Mouse (Mus musculus) megakaryocyte, embryonic 14.5 days (primary cell): ENCODE data around the gene Pds5b. TPM values are rescaled to one million over a fixed set of nuclear protein-coding genes. Genes with fewer than 3 reads are reported as not detected.
"Not testable (repeated sequence)": the region's sequence is repeated elsewhere in the genome, so short reads cannot be mapped to it uniquely, and the experiment has no call there.

ENCODE experiments used
- H3K27me3 ChIP-seq: replicated peaks from 2 replicates; pipeline ENCODE3; 2012; ENCODE audit warnings: inconsistent platforms
- H3K36me3 ChIP-seq: replicated peaks from 2 replicates; pipeline ENCODE3; 2012; ENCODE audit warnings: low read length, inconsistent platforms, mixed read lengths
- H3K4me1 ChIP-seq: 2 replicates; pipeline ENCODE4 v1.6.1; 2012; ENCODE audit warnings: inconsistent platforms
- H3K4me3 ChIP-seq: replicated peaks from 2 replicates; pipeline ENCODE3; 2012; ENCODE audit warnings: moderate library complexity, mild to moderate bottlenecking, inconsistent platforms
- H3K9me3 ChIP-seq: 2 replicates; pipeline ENCODE4 v1.6.1; 2012; ENCODE audit warnings: inconsistent platforms
- FLI1 ChIP-seq: IDR thresholded peaks from 2 replicates; pipeline ENCODE4 v1.6.1; 2012; ENCODE audit warnings: low read length, inconsistent platforms, mixed read lengths
- GATA1 ChIP-seq: IDR thresholded peaks from 3 replicates; pipeline ENCODE4 v1.6.1; 2012; ENCODE audit warnings: mixed read lengths, low read length, inconsistent platforms, borderline replicate concordance
- polyA plus RNA-seq: library from polyadenylated mRNA; stranded (reverse); fragments of >175 nt; gene quantifications from 2 replicates; pipeline ENCODE4 v1.2.3, GENCODE M21; 2012; ENCODE audit warnings: low replicate concordance; ENCODE audit not compliant: insufficient read depth

Pds5b gene
- polyA plus RNA-seq, 1 experiment: 0.70 TPM

DNA sequence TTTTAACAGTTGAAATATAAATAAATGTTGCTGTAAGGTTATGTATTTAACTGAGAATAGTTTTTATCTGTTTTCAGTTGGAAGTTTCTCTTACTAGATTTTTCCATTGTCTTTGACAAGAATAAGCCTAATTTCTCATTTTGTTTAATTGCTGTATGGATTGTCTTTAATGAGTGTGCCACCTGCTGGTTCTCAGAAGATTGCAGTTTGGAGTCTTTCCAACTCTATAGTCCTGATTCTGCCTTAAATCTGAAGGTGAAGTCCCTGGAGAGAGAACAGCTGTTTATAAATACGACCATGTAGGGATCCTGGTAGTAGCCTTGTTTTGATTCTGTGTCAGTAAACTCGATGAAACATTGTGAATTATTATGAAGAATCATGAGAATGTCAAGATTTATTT lies 29.2 kb downstream of the Pds5b start:
- Histone ChIP-seq H3K27me3 (no peaks in the 10 kb centered on the region), H3K4me1 (peaks cover 23% of the 10 kb centered on the region), H3K9me3 (no peaks in the 10 kb centered on the region), H3K36me3 (peaks cover 3% of the 10 kb centered on the region), H3K4me3 (no peak overlapping the region)
- no peak for TF ChIP-seq GATA1
- no peak for TF ChIP-seq FLI1

DNA sequence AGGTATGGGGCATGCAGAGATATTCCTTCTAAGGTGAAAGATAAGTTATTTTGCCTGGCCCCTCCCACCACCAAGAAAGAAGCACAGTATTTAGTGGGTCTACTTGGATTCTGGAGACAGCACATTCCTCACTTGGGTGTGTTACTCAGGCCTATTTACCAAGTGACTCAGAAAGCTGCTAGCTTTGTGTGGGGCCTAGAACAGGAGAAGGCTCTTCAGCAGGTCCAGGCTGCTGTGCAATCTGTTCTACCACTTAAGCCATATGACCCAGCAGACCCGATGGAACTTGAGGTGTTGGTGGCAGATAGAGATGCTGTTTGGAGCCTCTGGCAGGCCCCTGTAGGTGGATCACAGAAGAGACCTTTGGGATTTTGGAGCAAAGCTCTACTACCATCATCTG lies 33.1 kb downstream of the Pds5b start:
- H3K4me3 ChIP-seq, H3K27me3 ChIP-seq, H3K36me3 ChIP-seq, H3K9me3 ChIP-seq: not testable (repeated sequence)
- peaks cover 42% of the 10 kb centered on the region for H3K4me1 ChIP-seq

DNA sequence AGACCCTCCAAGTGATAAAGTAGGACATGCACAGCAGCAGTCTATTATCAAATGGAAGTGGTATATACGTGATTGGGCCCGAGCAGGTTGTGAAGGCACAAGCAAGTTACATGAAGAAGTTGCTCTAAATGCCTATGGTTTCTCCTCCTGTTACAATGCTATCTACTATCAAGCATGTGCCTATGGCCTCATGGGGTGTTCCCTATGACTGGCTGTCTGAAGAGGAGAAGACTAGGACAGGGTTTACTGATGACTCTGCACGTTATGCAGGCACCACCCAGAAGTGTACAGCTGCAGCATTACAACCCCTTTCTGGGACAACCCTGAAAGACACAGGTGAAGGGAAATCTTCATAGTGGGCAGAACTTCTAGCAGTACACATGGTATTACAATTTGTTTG lies 33.6 kb downstream of the Pds5b start:
- not testable (repeated sequence) for H3K4me3 ChIP-seq

DNA sequence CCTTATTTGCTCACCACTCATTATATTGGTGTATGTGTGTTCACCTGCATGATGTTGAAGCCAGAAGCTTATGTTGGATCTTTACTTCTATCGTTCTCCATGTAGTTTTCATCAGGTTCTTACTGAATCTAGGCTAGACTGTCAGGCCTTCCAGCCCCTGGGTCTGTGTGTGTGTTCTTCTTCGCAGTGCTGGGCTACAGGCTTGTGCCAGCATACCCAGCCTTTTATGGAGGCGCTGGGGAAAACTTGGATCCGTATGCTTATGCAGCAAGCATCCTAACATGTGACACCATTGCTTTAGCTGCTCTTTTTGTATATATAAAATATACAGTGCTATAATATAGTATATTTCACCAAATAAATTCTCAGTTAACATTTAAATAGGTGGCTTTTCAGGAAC lies 38.0 kb downstream of the Pds5b start:
- Histone ChIP-seq H3K4me3 (no peak overlapping the region), H3K27me3 (no peaks in the 10 kb centered on the region), H3K36me3 (peaks cover 5% of the 10 kb centered on the region), H3K4me1 (peaks cover 45% of the 10 kb centered on the region), H3K9me3 (no peaks in the 10 kb centered on the region)
- TF ChIP-seq FLI1 (no peak), GATA1 (no peak)

More for the DNA sequence above, 33.6 kb downstream of the Pds5b start:
- not testable (repeated sequence) for H3K9me3 ChIP-seq, H3K36me3 ChIP-seq, H3K27me3 ChIP-seq
- peaks cover 42% of the 10 kb centered on the region for H3K4me1 ChIP-seq

DNA sequence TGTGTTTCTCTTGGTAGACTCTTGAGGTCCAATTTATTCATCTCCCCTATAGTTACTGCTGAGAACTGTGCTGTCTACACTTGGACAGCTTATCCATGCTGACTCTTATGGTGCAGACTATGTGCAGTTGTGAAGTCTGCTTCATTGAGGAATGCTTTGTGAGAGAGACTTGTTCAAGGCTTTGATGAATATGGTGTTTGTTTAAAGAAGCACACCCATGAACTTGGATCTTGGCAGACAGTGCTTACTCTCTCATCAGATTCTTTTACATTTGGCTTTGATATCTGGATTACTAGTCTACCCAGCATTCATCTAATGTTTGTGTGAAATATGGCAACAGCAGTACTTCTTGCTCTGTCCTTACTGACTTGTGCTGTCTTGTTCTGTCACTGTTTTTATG lies 39.9 kb downstream of the Pds5b start:
- Histone ChIP-seq H3K9me3 (no peaks in the 10 kb centered on the region), H3K4me3 (no peak overlapping the region), H3K36me3 (peaks cover 6% of the 10 kb centered on the region), H3K4me1 (peaks cover 35% of the 10 kb centered on the region), H3K27me3 (no peaks in the 10 kb centered on the region)
- no peak for TF ChIP-seq FLI1
- TF ChIP-seq GATA1: no peak

DNA sequence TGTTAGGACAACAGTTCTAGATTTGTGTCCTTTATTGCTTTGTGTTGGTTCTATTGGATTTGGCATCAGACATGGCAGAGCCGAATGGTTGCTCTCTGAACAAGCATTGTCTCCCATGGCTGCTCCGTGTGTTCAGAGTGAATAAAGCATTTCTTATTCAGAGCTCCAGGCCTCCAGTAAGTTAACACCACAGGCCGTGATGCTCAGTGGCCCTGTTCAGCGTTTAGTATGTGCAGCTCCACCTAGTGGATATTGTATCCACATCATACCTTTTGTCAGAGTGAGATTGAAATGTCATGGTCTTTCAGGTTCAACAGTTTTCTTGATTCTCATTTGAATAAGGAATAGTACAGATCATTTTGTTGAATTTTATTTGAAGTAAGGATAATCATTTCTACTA lies 44.2 kb downstream of the Pds5b start:
- Histone ChIP-seq H3K27me3 (no peaks in the 10 kb centered on the region), H3K4me3 (no peak overlapping the region), H3K9me3 (no peaks in the 10 kb centered on the region), H3K36me3 (peaks cover 26% of the 10 kb centered on the region), H3K4me1 (peaks cover 23% of the 10 kb centered on the region; the same call in 1 of the 2 replicates)
- no peak for TF ChIP-seq FLI1
- no peak for TF ChIP-seq GATA1

DNA sequence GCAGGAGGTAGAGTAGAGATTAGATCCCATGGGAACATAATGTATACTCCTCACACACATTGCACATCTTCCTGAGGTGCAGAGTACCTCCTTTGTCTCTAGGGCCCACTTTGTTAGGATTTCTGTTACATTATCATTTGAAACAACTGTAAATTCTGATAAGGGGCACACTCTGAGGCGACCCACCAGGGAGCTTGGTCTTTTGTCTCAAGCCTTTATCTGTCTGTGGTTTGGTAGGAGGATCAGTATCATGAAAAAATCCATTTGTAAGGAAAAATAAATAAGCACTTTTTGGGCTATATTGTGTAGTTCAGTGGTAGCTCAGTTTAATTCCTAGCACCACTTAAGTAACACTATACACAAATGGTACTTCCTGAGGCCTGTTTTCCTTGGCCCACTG lies 51.1 kb downstream of the Pds5b start:
- Histone ChIP-seq H3K4me1 (no peaks in the 10 kb centered on the region; the same call in 1 of the 2 replicates), H3K36me3 (peaks cover 66% of the 10 kb centered on the region), H3K9me3 (no peaks in the 10 kb centered on the region), H3K27me3 (no peaks in the 10 kb centered on the region), H3K4me3 (no peak overlapping the region)
- TF ChIP-seq GATA1 (no peak), FLI1 (no peak)

DNA sequence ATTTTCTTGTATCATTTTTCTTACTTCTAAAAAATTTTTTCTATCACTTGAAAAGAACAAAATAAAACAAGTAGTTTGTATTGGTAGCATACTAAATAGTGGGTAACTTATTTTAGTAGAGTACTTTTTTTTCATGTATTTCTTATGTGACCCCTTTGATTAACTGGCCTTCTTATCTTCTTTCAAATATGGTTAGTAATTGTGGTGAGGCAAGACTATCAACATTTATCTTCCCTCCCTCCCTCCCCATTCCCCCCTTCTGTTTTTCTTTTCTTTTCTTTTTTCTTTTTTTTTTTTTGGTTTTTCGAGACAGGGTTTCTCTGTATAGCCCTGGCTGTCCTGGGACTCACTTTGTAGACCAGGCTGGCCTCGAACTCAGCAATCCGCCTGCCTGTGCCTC lies 63.5 kb downstream of the Pds5b start:
- peaks cover 55% of the 10 kb centered on the region for H3K36me3 ChIP-seq
- H3K4me3 ChIP-seq, H3K4me1 ChIP-seq, H3K9me3 ChIP-seq, H3K27me3 ChIP-seq: not testable (repeated sequence)

DNA sequence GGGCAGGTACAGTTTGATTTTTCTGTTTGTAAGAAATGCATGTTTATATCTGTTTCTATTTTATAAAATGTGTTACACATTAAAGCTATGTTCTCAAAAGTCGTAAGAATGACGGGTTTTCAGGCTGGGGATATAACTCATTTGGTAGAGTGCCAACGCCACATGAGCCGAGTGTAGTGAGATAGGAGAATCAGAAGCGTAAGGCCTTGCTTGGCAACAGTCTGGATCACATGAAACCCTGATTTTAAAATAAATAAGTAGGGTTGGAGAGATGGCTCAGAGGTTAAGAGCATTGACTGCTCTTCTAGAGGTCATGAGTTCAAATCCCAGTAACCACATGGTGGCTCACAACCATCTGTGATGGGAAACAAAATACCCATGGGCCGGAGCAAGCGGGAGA lies 65.8 kb downstream of the Pds5b start:
- Histone ChIP-seq H3K36me3 (peaks cover 55% of the 10 kb centered on the region), H3K27me3 (no peaks in the 10 kb centered on the region), H3K9me3 (no peaks in the 10 kb centered on the region), H3K4me3 (no peak overlapping the region), H3K4me1 (no peaks in the 10 kb centered on the region)
- TF ChIP-seq GATA1: no peak
- TF ChIP-seq FLI1: no peak

DNA sequence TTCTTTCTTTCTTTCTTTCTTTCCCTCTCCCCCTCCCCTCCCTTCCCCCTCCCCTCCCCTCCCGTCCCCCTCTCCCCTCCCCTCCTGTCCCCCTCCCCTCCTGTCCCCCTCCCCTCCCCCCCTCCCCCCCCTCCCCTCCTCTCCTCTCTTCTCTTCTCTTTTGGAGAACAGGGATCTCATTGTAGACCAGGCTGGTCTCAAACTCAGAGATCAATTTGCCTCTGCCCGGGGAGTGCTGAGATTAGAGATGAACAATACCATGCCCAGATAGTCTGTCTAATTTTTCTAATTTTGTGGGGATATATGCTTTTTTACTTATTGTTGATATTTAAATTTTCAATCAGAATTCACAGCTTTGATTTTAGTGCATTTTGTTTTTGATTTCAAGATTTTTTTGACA lies 67.1 kb downstream of the Pds5b start:
- no peaks in the 10 kb centered on the region for H3K27me3 ChIP-seq

DNA sequence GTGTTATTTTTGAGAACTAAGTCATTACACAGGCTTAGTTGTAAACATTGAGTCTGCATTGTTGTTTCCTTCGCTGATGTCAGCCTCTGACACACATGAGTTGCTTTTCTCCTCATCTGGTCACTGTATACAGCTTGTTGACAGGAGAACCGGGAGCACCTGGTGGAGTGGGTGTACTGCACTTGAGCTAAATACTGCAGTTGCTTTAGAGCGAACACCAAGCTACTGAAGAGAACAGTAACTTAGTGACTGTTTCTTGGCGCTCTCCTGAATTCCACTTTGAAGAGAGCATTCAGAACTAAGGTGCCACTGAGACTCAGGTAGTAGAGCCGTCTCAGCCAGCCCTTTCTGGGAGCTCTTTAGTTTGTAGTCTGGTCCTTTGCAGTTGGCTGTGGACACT lies 83.1 kb downstream of the Pds5b start:
- TF ChIP-seq GATA1 (no peak), FLI1 (no peak)
- Histone ChIP-seq H3K4me1 (peaks cover 10% of the 10 kb centered on the region; the same call in 1 of the 2 replicates), H3K9me3 (no peaks in the 10 kb centered on the region), H3K4me3 (no peak overlapping the region), H3K27me3 (no peaks in the 10 kb centered on the region), H3K36me3 (peaks cover 67% of the 10 kb centered on the region)

More for the DNA sequence above, 67.1 kb downstream of the Pds5b start:
- H3K4me3 ChIP-seq: no peak overlapping the region
- H3K36me3 ChIP-seq: peaks cover 53% of the 10 kb centered on the region
- TF ChIP-seq FLI1: no peak
- no peak for TF ChIP-seq GATA1
- H3K4me1 ChIP-seq: no peaks in the 10 kb centered on the region
- no peaks in the 10 kb centered on the region for H3K9me3 ChIP-seq

DNA sequence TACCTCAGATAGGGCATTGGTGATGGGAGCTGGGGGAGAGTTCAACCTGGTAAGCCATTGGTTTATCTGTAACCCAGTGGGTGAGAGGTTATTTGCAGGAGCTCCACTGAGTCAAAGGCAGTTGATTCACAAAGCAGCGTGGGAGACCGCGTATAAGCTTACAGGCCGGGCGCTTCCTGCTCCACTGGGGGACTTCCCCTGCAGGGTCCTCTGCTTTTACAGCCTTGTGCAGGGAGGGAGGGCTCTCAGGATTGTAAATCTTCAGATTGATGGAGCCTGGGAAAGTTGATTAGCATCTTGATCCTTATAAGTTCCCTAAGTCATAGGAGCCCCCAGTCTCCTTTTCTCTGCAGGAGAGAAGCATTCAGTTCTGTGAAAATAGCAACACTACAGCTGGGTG lies 98.9 kb downstream of the Pds5b start:
- Histone ChIP-seq H3K4me3 (no peak overlapping the region), H3K27me3 (no peaks in the 10 kb centered on the region), H3K4me1 (peaks cover 22% of the 10 kb centered on the region), H3K9me3 (no peaks in the 10 kb centered on the region), H3K36me3 (peaks cover 61% of the 10 kb centered on the region)
- TF ChIP-seq GATA1 (no peak), FLI1 (no peak)
